Mouse (Mus musculus) megakaryocyte-erythroid progenitor cell, adult 5-6 weeks (primary cell): ENCODE data around the gene Kank3. TPM values are rescaled to one million over a fixed set of nuclear protein-coding genes. Genes with fewer than 3 reads are reported as not detected.

Experiments
- ATAC-seq: replicated peaks from 2 replicates; pipeline ENCODE4 v1.8.0; 2016; ENCODE audit warnings: mild to moderate bottlenecking, inconsistent platforms; ENCODE audit not compliant: severe bottlenecking, poor library complexity, low FRiP score, low TSS enrichment
- total RNA-seq, 2 experiments: library from RNA; stranded (forward) in 1 of 2; stranded (reverse) in 1 of 2; fragments of 200-1000, 215-1000 nt in 1 of 2; fragments of >200 nt in 1 of 2; fragmentation: Nextera tagmentation in 1 of 2; gene quantifications; 2 replicates each; pipeline ENCODE4 v1.2.3; 2014 to 2017

Gene Kank3
- total RNA-seq, 2 experiments from 2014 or later: 1.6 to 19.7 TPM

- peak; percentile 89 for ATAC-seq
Measured at GRCm38 (mm10) chr17:33842966-33843795, 32.9 kb downstream of the Kank3 start, which contains the start of gene Cd320. TSS of gene Cd320 (plus strand) at chr17:33843091.

GRCm38 (mm10) chr17:33844196-33844595, 33.9 kb downstream of the Kank3 start:
- no peak for ATAC-seq

- ATAC-seq: no peak
Measured at GRCm38 (mm10) chr17:33848139-33848538, 37.8 kb downstream of the Kank3 start.

- no peak for ATAC-seq
Measured at GRCm38 (mm10) chr17:33851331-33851730, 41.0 kb downstream of the Kank3 start.

- ATAC-seq: no peak
Measured at GRCm38 (mm10) chr17:33857816-33858215, 47.5 kb downstream of the Kank3 start.

GRCm38 (mm10) chr17:33865330-33866030, 55.2 kb downstream of the Kank3 start:
- peak; percentile 95 for ATAC-seq

Other genes with a start within 250 kb of the Kank3 start
- gene Zfp414, start 181.4 kb upstream of the Kank3 start, total RNA-seq (2014; fragmentation: Nextera tagmentation): 34.3 and 57.7 TPM in 2 replicates
- gene Zfp414, start 181.4 kb upstream of the Kank3 start, total RNA-seq (2017): 10.7 and 13.5 TPM in 2 replicates
- 0.72 TPM in 1 of 2 replicates, not detected in the other for gene Pram1, start 172.5 kb upstream of the Kank3 start, total RNA-seq (2014; fragmentation: Nextera tagmentation)
- gene Pram1, start 172.5 kb upstream of the Kank3 start, total RNA-seq (2017): not detected in 2 replicates
- 579 and 611 TPM in 2 replicates for gene Hnrnpm, start 123.7 kb upstream of the Kank3 start, total RNA-seq (2014; fragmentation: Nextera tagmentation)
- gene Hnrnpm, start 123.7 kb upstream of the Kank3 start, total RNA-seq (2017): 338 and 437 TPM in 2 replicates
- gene March2, start 91.8 kb upstream of the Kank3 start, total RNA-seq (2014; fragmentation: Nextera tagmentation): 53.7 and 55.5 TPM in 2 replicates
- 33.4 and 48.1 TPM in 2 replicates for gene March2, start 91.8 kb upstream of the Kank3 start, total RNA-seq (2017)
- 98.0 and 144 TPM in 2 replicates for gene Rab11b, start 50.0 kb upstream of the Kank3 start, total RNA-seq (2014; fragmentation: Nextera tagmentation)
- 27.5 and 33.0 TPM in 2 replicates for gene Rab11b, start 50.0 kb upstream of the Kank3 start, total RNA-seq (2017)
- gene Angptl4, start 28.7 kb upstream of the Kank3 start, total RNA-seq (2014; fragmentation: Nextera tagmentation): 14.9 and 18.2 TPM in 2 replicates
- gene Angptl4, start 28.7 kb upstream of the Kank3 start, total RNA-seq (2017): 13.0 and 17.1 TPM in 2 replicates
- gene Rps28, start 14.0 kb downstream of the Kank3 start, total RNA-seq (2014; fragmentation: Nextera tagmentation): 3,294 and 3,898 TPM in 2 replicates
- 3,120 and 3,626 TPM in 2 replicates for gene Rps28, start 14.0 kb downstream of the Kank3 start, total RNA-seq (2017)
- 261 and 275 TPM in 2 replicates for gene Ndufa7, start 14.1 kb downstream of the Kank3 start, total RNA-seq (2014; fragmentation: Nextera tagmentation)
- 85.6 and 250 TPM in 2 replicates for gene Ndufa7, start 14.1 kb downstream of the Kank3 start, total RNA-seq (2017)
- 11.4 and 19.2 TPM in 2 replicates for gene Cd320, start 32.6 kb downstream of the Kank3 start, total RNA-seq (2014; fragmentation: Nextera tagmentation)
- gene Cd320, start 32.6 kb downstream of the Kank3 start, total RNA-seq (2017): 14.1 and 19.6 TPM in 2 replicates
- not detected in 2 replicates for gene Gm7029, start 63.3 kb downstream of the Kank3 start, total RNA-seq (2014; fragmentation: Nextera tagmentation)
- gene Gm7029, start 63.3 kb downstream of the Kank3 start, total RNA-seq (2017): not detected in 2 replicates
- 14.7 and 31.9 TPM in 2 replicates for gene Kifc1, start 80.1 kb downstream of the Kank3 start, total RNA-seq (2014; fragmentation: Nextera tagmentation)
- gene Kifc1, start 80.1 kb downstream of the Kank3 start, total RNA-seq (2017): 15.6 and 17.0 TPM in 2 replicates
- gene Platr17, start 94.6 kb downstream of the Kank3 start, total RNA-seq (2014; fragmentation: Nextera tagmentation): not detected in 2 replicates
- not detected in 2 replicates for gene Platr17, start 94.6 kb downstream of the Kank3 start, total RNA-seq (2017)
- 60.3 and 70.5 TPM in 2 replicates for gene Daxx, start 98.9 kb downstream of the Kank3 start, total RNA-seq (2014; fragmentation: Nextera tagmentation)
- 41.3 and 49.0 TPM in 2 replicates for gene Daxx, start 98.9 kb downstream of the Kank3 start, total RNA-seq (2017)
- 47.9 and 65.3 TPM in 2 replicates for gene Tapbp, start 105.4 kb downstream of the Kank3 start, total RNA-seq (2014; fragmentation: Nextera tagmentation)
- 35.6 and 42.1 TPM in 2 replicates for gene Tapbp, start 105.4 kb downstream of the Kank3 start, total RNA-seq (2017)
- 18.0 and 18.4 TPM in 2 replicates for gene Zbtb22, start 105.4 kb downstream of the Kank3 start, total RNA-seq (2014; fragmentation: Nextera tagmentation)
- 14.9 and 18.6 TPM in 2 replicates for gene Zbtb22, start 105.4 kb downstream of the Kank3 start, total RNA-seq (2017)
- gene Rgl2, start 119.0 kb downstream of the Kank3 start, total RNA-seq (2014; fragmentation: Nextera tagmentation): 42.6 and 49.0 TPM in 2 replicates
- 10.4 and 14.0 TPM in 2 replicates for gene Rgl2, start 119.0 kb downstream of the Kank3 start, total RNA-seq (2017)
- 192 and 240 TPM in 2 replicates for gene Pfdn6, start 129.8 kb downstream of the Kank3 start, total RNA-seq (2014; fragmentation: Nextera tagmentation)
- 209 and 235 TPM in 2 replicates for gene Pfdn6, start 129.8 kb downstream of the Kank3 start, total RNA-seq (2017)
- gene Wdr46, start 130.1 kb downstream of the Kank3 start, total RNA-seq (2014; fragmentation: Nextera tagmentation): 75.2 and 76.4 TPM in 2 replicates
- gene Wdr46, start 130.1 kb downstream of the Kank3 start, total RNA-seq (2017): 78.8 and 105 TPM in 2 replicates
- gene B3galt4, start 141.0 kb downstream of the Kank3 start, total RNA-seq (2014; fragmentation: Nextera tagmentation): 0.90 and 1.8 TPM in 2 replicates
- 2.7 TPM in 1 of 2 replicates, not detected in the other for gene B3galt4, start 141.0 kb downstream of the Kank3 start, total RNA-seq (2017)
- 41.4 and 51.4 TPM in 2 replicates for gene Vps52, start 145.3 kb downstream of the Kank3 start, total RNA-seq (2014; fragmentation: Nextera tagmentation)
- 17.4 and 26.2 TPM in 2 replicates for gene Vps52, start 145.3 kb downstream of the Kank3 start, total RNA-seq (2017)
- gene Rps18, start 145.5 kb downstream of the Kank3 start, total RNA-seq (2014; fragmentation: Nextera tagmentation): 6,055 and 6,432 TPM in 2 replicates
- 1,728 and 1,730 TPM in 2 replicates for gene Rps18, start 145.5 kb downstream of the Kank3 start, total RNA-seq (2017)
- gene H2-K1, start 189.8 kb downstream of the Kank3 start, total RNA-seq (2014; fragmentation: Nextera tagmentation): 870 and 1,054 TPM in 2 replicates
- 664 and 816 TPM in 2 replicates for gene H2-K1, start 189.8 kb downstream of the Kank3 start, total RNA-seq (2017)
- 12.8 and 24.7 TPM in 2 replicates for gene Ring1, start 214.2 kb downstream of the Kank3 start, total RNA-seq (2014; fragmentation: Nextera tagmentation)
- 13.5 and 15.4 TPM in 2 replicates for gene Ring1, start 214.2 kb downstream of the Kank3 start, total RNA-seq (2017)
- gene H2-Ke6, start 217.5 kb downstream of the Kank3 start, total RNA-seq (2014; fragmentation: Nextera tagmentation): 118 and 144 TPM in 2 replicates
- gene H2-Ke6, start 217.5 kb downstream of the Kank3 start, total RNA-seq (2017): 41.6 and 46.8 TPM in 2 replicates
- 18.1 and 18.3 TPM in 2 replicates for gene Slc39a7, start 221.2 kb downstream of the Kank3 start, total RNA-seq (2014; fragmentation: Nextera tagmentation)
- 94.1 and 169 TPM in 2 replicates for gene Slc39a7, start 221.2 kb downstream of the Kank3 start, total RNA-seq (2017)
- gene Rxrb, start 221.3 kb downstream of the Kank3 start, total RNA-seq (2014; fragmentation: Nextera tagmentation): 49.6 and 58.9 TPM in 2 replicates
- gene Rxrb, start 221.3 kb downstream of the Kank3 start, total RNA-seq (2017): 31.4 and 33.3 TPM in 2 replicates
- gene Col11a2, start 228.9 kb downstream of the Kank3 start, total RNA-seq (2014; fragmentation: Nextera tagmentation): 1.1 and 3.6 TPM in 2 replicates
- 0.05 and 0.46 TPM in 2 replicates for gene Col11a2, start 228.9 kb downstream of the Kank3 start, total RNA-seq (2017)